Mouse (Mus musculus) spleen, adult 12 weeks (tissue): ENCODE data around the gene Maff.

Experiments
- DNase-seq: peaks from one replicate; pipeline ENCODE4 v3.0.0; 2022; ENCODE audit warnings: low spot score

The Maff gene

DNA sequence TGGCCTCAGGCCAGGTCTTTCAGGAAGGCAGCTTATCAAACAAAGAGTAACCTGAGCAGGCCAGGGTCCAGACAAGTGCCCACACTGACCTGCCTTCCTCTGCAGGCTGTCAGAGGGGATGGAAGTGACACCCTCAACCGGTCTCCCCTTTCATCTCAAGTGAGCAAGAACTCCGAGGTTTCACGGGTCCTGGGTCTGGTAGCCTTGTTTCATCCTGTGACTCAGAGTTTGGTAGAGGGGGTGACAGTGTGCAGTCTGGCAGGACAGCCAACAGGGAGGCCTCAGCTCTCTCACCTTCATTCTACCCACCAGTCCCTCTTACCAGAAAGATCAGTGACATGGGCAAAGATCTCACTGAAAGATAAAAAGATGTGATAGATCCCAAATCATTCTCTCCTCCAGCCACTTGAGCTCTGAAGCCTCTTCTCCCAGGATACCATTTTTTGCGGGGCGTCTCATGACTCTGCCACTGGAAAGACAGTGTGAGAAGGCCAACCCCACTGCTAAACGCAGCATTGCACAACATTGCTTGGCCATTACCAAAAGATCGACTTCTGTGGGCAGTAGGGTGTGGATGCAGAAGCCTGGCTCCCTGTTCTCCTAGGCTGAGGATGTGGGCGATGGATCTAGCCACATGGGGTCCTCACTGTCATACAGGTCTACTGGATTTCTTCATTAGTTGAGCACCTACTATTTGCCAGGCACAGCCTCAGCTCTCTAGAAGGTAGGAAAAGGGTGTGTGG is at the start of gene Maff:
Maff (plus strand) TSS at position 571 of the 743 bp plus-strand sequence.
- DNase-seq: no peak

- no peak for DNase-seq
Observed at GRCm38 (mm10) chr15:79298553-79298952, 47.9 kb upstream of the Maff start.

GRCm38 (mm10) chr15:79299563-79300155 is 46.8 kb upstream of the Maff start:
- DNase-seq: no peak

GRCm38 (mm10) chr15:79303725-79304124 is 42.7 kb upstream of the Maff start:
- DNase-seq: no peak

DNA sequence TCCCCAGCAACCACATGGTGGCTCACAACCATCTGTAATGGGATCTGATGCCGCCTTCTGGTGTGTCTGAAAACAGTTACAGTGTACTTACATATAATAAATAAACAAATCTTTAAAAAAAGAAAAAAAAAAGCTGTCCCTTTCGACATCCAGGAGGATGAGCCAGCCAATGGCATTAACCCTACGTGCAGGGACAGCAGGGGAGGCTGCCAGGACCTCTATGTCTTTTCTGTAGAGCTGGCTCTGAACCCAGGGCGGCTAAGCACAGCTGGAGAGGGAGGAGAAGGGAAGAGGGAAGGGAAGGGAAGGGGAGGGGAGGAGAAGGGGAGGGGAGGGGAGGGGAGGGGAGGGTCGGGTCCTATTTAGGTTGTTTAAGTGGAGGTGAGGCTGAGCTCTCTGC is 41.6 kb upstream of the Maff start:
- DNase-seq: no peak

- DNase-seq: no peak
Observed at GRCm38 (mm10) chr15:79306043-79306637, 40.3 kb upstream of the Maff start.

DNA sequence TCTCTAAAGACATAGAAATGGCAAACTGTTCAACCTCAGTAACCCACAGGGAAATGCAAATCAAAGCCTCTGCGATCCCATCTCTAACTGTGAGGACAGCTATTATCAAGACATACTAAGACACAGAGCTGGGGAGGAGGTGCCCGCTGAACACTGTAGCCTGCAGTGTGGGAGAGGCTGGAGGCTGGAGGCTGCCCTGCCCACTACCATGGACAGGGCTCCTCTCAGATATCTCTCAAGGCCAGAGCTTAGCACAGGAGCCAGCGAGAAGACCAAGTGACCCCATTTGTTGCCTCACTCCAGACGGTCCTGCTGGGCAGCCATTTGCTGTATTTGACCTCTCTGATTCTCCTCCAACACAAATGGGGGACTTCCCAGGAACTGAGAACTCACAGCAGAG is 38.6 kb upstream of the Maff start:
- DNase-seq: no peak

DNA sequence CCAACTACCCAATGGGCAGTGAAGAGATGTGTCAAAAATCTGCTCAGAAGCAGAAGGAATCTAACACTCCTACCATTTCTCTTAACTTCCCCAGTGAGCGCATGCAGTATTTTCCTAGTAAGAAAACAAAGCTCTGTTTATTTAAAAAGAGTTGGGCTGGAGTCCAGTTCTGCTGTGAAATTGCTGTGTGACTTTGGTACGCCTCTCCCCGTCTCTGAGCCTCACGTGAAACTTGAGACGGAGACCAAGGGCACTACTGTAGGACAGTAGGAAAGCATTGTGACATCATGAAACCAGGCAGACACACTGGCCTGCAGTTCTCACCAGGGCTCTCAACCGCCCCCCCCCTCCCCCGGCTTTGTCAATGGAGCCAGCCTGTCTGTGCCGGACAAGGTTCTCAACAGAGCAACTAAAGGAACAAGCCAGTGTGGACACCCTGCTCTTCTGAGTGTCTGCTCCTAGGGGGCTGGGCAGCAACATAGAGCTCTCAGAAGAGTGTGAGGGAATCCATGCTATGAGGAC is 32.5 kb upstream of the Maff start:
- no peak for DNase-seq

- DNase-seq: no peak
Observed at GRCm38 (mm10) chr15:79321733-79322190, 24.7 kb upstream of the Maff start.

DNA sequence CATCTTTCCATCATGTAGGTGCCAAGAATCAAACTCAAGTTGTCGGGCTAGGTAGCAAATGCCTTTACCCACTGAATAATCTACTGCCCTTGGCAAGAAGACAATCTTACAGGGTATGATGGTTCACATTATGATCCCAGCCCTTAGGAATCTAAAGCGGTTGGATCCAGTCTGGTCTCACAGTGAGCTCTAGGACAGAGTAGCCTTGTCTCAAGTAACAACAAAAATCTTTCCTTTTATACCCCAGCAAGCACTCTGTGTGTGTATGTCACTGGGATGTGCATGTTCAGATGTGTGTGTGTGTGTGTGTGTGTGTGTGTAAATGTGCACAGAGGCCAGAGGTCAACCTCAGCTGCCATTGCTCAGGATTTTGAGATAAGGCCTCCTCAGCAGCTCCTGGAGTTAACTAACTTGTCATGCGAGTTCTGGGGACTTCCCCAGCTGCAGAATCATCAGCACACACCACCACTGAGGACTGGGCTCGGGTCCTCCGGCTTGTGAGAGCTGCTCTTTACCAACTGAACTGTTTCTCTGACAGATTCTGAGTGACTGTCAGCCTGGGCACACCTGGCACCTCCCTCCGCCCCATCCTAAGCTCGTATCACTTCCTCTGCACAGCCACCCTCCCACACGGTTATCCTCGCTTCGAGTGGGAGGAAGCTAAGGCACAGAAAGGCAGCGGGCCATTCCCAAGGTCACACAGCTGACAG is 24.0 kb upstream of the Maff start:
- no peak for DNase-seq

DNA sequence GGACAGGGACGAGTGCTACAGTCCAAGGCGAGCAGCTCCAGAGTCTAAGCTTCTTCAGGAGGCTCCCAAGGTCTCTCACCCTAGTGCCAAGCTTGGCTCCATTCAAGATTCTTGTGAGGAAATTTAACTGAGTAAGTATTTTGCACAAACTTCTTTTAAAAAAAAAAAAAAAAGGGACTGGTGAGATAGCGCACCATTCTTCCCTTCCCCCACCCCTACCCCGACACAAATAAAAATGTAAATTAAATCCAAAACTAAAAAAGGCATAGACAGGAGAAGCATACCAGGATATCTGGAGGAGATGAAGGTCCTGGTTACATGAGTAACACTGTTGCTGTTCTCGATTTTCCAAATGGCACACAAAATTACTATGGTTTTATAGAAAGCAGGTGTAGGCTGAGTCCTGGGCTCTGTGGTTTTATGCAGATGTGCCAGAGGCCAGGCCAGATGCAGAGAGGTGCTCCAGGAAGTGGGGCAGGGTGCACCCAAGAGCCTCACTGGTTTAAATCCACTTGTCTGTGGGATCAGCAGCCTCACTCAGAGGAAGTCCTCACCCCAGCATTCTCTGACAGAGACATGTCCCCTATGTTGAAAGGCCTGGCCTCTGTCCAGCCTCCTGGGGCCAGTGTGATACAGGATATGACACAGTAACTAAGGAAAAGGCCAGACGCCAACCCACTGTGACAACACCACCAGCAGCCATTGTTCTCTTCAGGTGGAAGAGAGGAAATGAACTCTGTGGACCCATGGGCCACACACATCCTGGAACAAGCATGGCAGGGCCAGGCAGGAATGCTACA is 23.2 kb upstream of the Maff start:
- DNase-seq: no peak

- DNase-seq: no peak
Observed at GRCm38 (mm10) chr15:79323791-79324155, 22.6 kb upstream of the Maff start.

GRCm38 (mm10) chr15:79324373-79324772 is 22.0 kb upstream of the Maff start:
- DNase-seq: no peak

DNA sequence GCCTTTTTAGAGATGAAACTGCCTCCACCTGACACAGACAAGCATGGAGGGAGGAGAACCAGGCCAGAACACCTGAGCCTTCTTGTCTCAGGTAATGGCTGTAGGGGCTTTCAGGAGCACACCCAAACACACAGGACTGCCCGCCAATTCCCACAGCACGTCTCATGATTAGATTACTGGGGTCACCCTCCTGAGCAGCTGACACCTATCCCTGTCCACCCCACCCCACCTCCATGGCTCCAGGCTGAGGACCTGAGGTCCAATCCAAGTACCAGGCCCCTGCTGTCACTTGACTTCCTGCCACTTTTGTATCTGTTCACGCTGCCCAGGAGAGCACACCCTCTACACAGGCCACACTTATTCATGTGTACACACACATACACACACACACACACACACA is 20.7 kb upstream of the Maff start:
- no peak for DNase-seq

GRCm38 (mm10) chr15:79326264-79326663 is 20.2 kb upstream of the Maff start:
- no peak for DNase-seq

GRCm38 (mm10) chr15:79326971-79327961 is 19.2 kb upstream of the Maff start:
- peak; percentile 38 for DNase-seq

GRCm38 (mm10) chr15:79328058-79328938 is 18.1 kb upstream of the Maff start, which contains the start of gene Pla2g6:
Gene Pla2g6, minus strand, starts transcription at chr15:79328390.
- DNase-seq: peak; percentile 97

GRCm38 (mm10) chr15:79328939-79329275 is 17.5 kb upstream of the Maff start:
- DNase-seq: no peak

GRCm38 (mm10) chr15:79329346-79329978 is 17.0 kb upstream of the Maff start:
- no peak for DNase-seq
